Mouse (Mus musculus) bone marrow macrophage, adult 2 months (primary cell): ENCODE measurements around the gene Clgn.

Source experiments
- CTCF ChIP-seq: IDR thresholded peaks from 2 replicates; pipeline ENCODE4 v1.5.1; 2012; ENCODE audit warnings: low read depth, mild to moderate bottlenecking, low read length, moderate library complexity
- POLR2A ChIP-seq: IDR thresholded peaks from 2 replicates; pipeline ENCODE4 v1.6.1; 2012; ENCODE audit warnings: mild to moderate bottlenecking, low read depth, low read length, borderline replicate concordance

GRCm38 (mm10) chr8:83449960-83450359, 60.3 kb downstream of the Clgn start:
- no peak for TF ChIP-seq CTCF
- TF ChIP-seq POLR2A: no peak
